Comparison of ENCODE assay signal across 9 mouse cellular contexts in genomic region chr5:144214453-144214852, GRCm38 (mm10). TPM values are rescaled to one million over a fixed set of nuclear protein-coding genes. Genes with fewer than 3 reads are reported as not detected.
DNase-seq lines count a peak whose midpoint lies in the region; ATAC-seq and TF ChIP-seq lines count a peak whose summit lies in the region.
"Had no signal": no experiment of that assay in that cellular context is flagged by ENCODE, and none has a peak within 500 bp of the region (broad histone marks: within the 10 kb centered on the region; RNA-seq: fewer than 3 reads in every experiment).

No protein-coding gene starts in this region.

- H3K4me1 ChIP-seq in MEL (ENCODE audit: control insufficient read depth in 1 of 2, insufficient read depth in 2 of 2, low read length in 2 of 2), result peaks cover 0 to 9% of the 10 kb centered on the region in 2 experiments; a peak in 1 of 4 replicates
- no peaks in the 10 kb centered on the region for H3K4me1 ChIP-seq in lung, embryonic 16.5 days (replicated peaks; ENCODE audit: control insufficient read depth, insufficient read depth, low read length)

- TF ChIP-seq CTCF in MEL (IDR thresholded peaks at IDR 0.05 in 2 of 3, conservative IDR thresholded peaks at IDR 0.05 in 1 of 3; ENCODE audit: control insufficient read depth in 1 of 3, insufficient read depth in 1 of 3, low read depth in 2 of 3, low read length in 3 of 3, poor library complexity in 1 of 3, severe bottlenecking in 1 of 3), result peak; percentile 83 to 90 (median 89)
- TF ChIP-seq CTCF in brain, embryonic 14.5 days (IDR thresholded peaks at IDR 0.05; ENCODE audit: borderline replicate concordance, extremely low read depth, insufficient read depth, insufficient read length), result peak; percentile 88

- no peaks in the 10 kb centered on the region for H3K9me3 ChIP-seq in MEL (replicated peaks; ENCODE audit: insufficient read depth, low read length)
- H3K9me3 ChIP-seq in lung, embryonic 16.5 days (ENCODE audit: control insufficient read depth, low read length), result no peaks in the 10 kb centered on the region

- peak; percentile 66 to 71 for DNase-seq in layer of hippocampus, postnatal 10 days (ENCODE audit: low spot score in 2 of 2)
- no peak for DNase-seq in layer of hippocampus, adult 9-11 months
- DNase-seq in MEL (ENCODE audit: low read depth, low spot score), result peak; percentile 62
- peak; percentile 56 for DNase-seq in brain, embryonic 14.5 days (ENCODE audit: low read depth)
- peak; percentile 65 to 80 for DNase-seq in heart, postnatal 14 days
- DNase-seq in spleen, postnatal 36 days (ENCODE audit: low spot score in 2 of 2), result peak; percentile 47 to 49

- no peak for TF ChIP-seq POLR2A in MEL (IDR thresholded peaks at IDR 0.05; ENCODE audit: control insufficient read depth in 1 of 2, insufficient read depth in 1 of 2, low read depth in 1 of 2, low read length in 2 of 2, poor library complexity in 1 of 2)
- no peak for TF ChIP-seq POLR2A in brain, embryonic 14.5 days (IDR thresholded peaks at IDR 0.05; ENCODE audit: borderline replicate concordance, extremely low read depth, insufficient read depth, insufficient read length, poor library complexity, severe bottlenecking)

- ATAC-seq in lung, embryonic 16.5 days (ENCODE audit: low read depth), result peak; percentile 42; the same call in 1 of the 2 replicates
- ATAC-seq in frontal cortex, adult (ENCODE audit: low TSS enrichment), result no peak

- H3K4me3 ChIP-seq in MEL (ENCODE audit: control insufficient read depth in 1 of 2, insufficient read depth in 1 of 2, low read depth in 2 of 2, low read length in 2 of 2), result no peak overlapping the region
- no peak overlapping the region for H3K4me3 ChIP-seq in lung, embryonic 16.5 days (ENCODE audit: low read length)
- H3K4me3 ChIP-seq: megakaryocyte, embryonic 14.5 days had no signal

- TF ChIP-seq RAD21 in MEL (IDR thresholded peaks at IDR 0.05; ENCODE audit: low read depth, low read length), result peak; percentile 54

- no peak for TF ChIP-seq EP300 in MEL (IDR thresholded peaks at IDR 0.05; ENCODE audit: low read depth in 1 of 2, low read length in 2 of 2)

- no peak overlapping the region for H3K27ac ChIP-seq in MEL (ENCODE audit: control insufficient read depth, low read depth, low read length)
- H3K27ac ChIP-seq in lung, embryonic 16.5 days (ENCODE audit: low read length), result no peak overlapping the region

- no peak overlapping the region for H3K9ac ChIP-seq in MEL (ENCODE audit: control insufficient read depth, low read depth, low read length, poor library complexity, severe bottlenecking)
- no peak overlapping the region for H3K9ac ChIP-seq in lung, embryonic 16.5 days (ENCODE audit: low read length)

- 24% methylated on average over 7 of the region's 7 CpGs for WGBS in lung, embryonic 16.5 days

- H3K79me2 ChIP-seq in MEL (ENCODE audit: control insufficient read depth, insufficient read depth, low read length, poor library complexity), result no peaks in the 10 kb centered on the region

- no peaks in the 10 kb centered on the region for H3K27me3 ChIP-seq in MEL (ENCODE audit: control insufficient read depth in 1 of 2, insufficient read depth in 2 of 2, low read length in 2 of 2)
- no peaks in the 10 kb centered on the region for H3K27me3 ChIP-seq in lung, embryonic 16.5 days (ENCODE audit: control insufficient read depth, insufficient read depth, low read depth, low read length)

- no peaks in the 10 kb centered on the region for H3K36me3 ChIP-seq in MEL (ENCODE audit: control insufficient read depth in 1 of 2, insufficient read depth in 2 of 2, low read length in 2 of 2)
- H3K36me3 ChIP-seq in lung, embryonic 16.5 days (ENCODE audit: control insufficient read depth, insufficient read depth, low read length), result peaks cover 14% of the 10 kb centered on the region; the same call in 1 of the 2 replicates

- intact Hi-C loops in heart, postnatal 14 days (cut with DNase I), result loop anchor here (5.0 kb wide), 2 partner anchors 172 to 518 kb away; no protein-coding TSS in a partner anchor

- no peak overlapping the region for H3K4me2 ChIP-seq in lung, embryonic 16.5 days (ENCODE audit: low read depth, low read length)

TF ChIP-seq in MEL, 35 proteins besides CTCF, POLR2A, EP300 and RAD21:
- TF ChIP-seq SMC3 (IDR thresholded peaks at IDR 0.05; ENCODE audit: low read depth, low read length) (peak; percentile 84), TBP (IDR thresholded peaks at IDR 0.05; ENCODE audit: low read depth, low read length) (no peak), MEF2A (IDR thresholded peaks at IDR 0.05; ENCODE audit: extremely low read depth, insufficient replicate concordance, low read depth, low read length, poor library complexity, severe bottlenecking) (no peak), JUND (IDR thresholded peaks at IDR 0.05; ENCODE audit: low read depth, low read length) (no peak), TAL1 (IDR thresholded peaks at IDR 0.05; ENCODE audit: low read length) (no peak), RCOR1 (IDR thresholded peaks at IDR 0.05; ENCODE audit: low read depth, low read length) (no peak), BHLHE40 (IDR thresholded peaks at IDR 0.05; ENCODE audit: borderline replicate concordance, low read depth, low read length) (no peak), ZC3H11A (IDR thresholded peaks at IDR 0.05; ENCODE audit: low read depth, low read length) (0 out of 2 replicates have a peak, but pooled peaks have one; percentile 37), TCF12 (IDR thresholded peaks at IDR 0.05; ENCODE audit: low read depth, low read length) (no peak), ZKSCAN1 (IDR thresholded peaks at IDR 0.05; ENCODE audit: low read depth, low read length) (no peak), GABPA (IDR thresholded peaks at IDR 0.05; ENCODE audit: low read depth, low read length) (no peak), ZNF384 (IDR thresholded peaks at IDR 0.05; ENCODE audit: low read depth, low read length) (no peak), USF1 (IDR thresholded peaks at IDR 0.05; ENCODE audit: low read depth, low read length) (no peak)

RNA-seq across cellular contexts. Expression of gene Tecpr1, which starts 9.0 kb away (rescaled TPM):
- 10 to 100 TPM; 85.3 to 99.4 TPM for total RNA-seq in layer of hippocampus, postnatal 10 days (2021)
- total RNA-seq in MEL (2012; rRNA removed), result 6.2 and 7.1 TPM in 2 replicates
- 1 to 10 TPM in 1 of 2 experiments, not detected in 1; 9.0 TPM for polyA plus RNA-seq in MEL (2012; ENCODE audit: insufficient read depth in 1 of 2, insufficient read length in 2 of 2, low read depth in 1 of 2, low replicate concordance in 2 of 2, missing spikeins in 1 of 2)
- polyA plus RNA-seq in brain, embryonic 14.5 days (2012; rRNA removed), result 58.0 and 59.4 TPM in 2 replicates
- total RNA-seq in heart, postnatal 14 days (2021), result 10 to 100 TPM; 29.5 to 34.7 TPM
- 28.4 and 31.7 TPM in 2 replicates for polyA plus RNA-seq in lung, embryonic 16.5 days (2015; fragmentation: Nextera tagmentation; extraction: Ambion mirVana)

RNA-seq across cellular contexts. Expression of gene Bhlha15, which starts 24.4 kb away (rescaled TPM):
- under 1 TPM; 0.27 to 0.43 TPM for total RNA-seq in layer of hippocampus, postnatal 10 days (2021)
- 2.6 and 4.3 TPM in 2 replicates for total RNA-seq in MEL (2012; rRNA removed)
- 1 to 10 TPM in 1 of 2 experiments, not detected in 1; 4.1 TPM for polyA plus RNA-seq in MEL (2012; ENCODE audit: insufficient read depth in 1 of 2, insufficient read length in 2 of 2, low read depth in 1 of 2, low replicate concordance in 2 of 2, missing spikeins in 1 of 2)
- polyA plus RNA-seq in brain, embryonic 14.5 days (2012; rRNA removed), result 0.03 and 0.11 TPM in 2 replicates
- not detected for total RNA-seq in heart, postnatal 14 days (2021)
- polyA plus RNA-seq in lung, embryonic 16.5 days (2015; fragmentation: Nextera tagmentation; extraction: Ambion mirVana), result 0.33 and 0.59 TPM in 2 replicates

RNA-seq across cellular contexts. Expression of gene Bri3, which starts 29.8 kb away (rescaled TPM):
- total RNA-seq in layer of hippocampus, postnatal 10 days (2021), result 10 to 100 TPM; 64.3 to 69.4 TPM
- total RNA-seq in MEL (2012; rRNA removed), result 16.5 and 21.6 TPM in 2 replicates
- 10 to 100 TPM in 1 of 2 experiments, not detected in 1; 40.5 TPM for polyA plus RNA-seq in MEL (2012; ENCODE audit: insufficient read depth in 1 of 2, insufficient read length in 2 of 2, low read depth in 1 of 2, low replicate concordance in 2 of 2, missing spikeins in 1 of 2)
- polyA plus RNA-seq in brain, embryonic 14.5 days (2012; rRNA removed), result 97.3 and 129 TPM in 2 replicates
- 100 to 1,000 TPM; 125 to 128 TPM for total RNA-seq in heart, postnatal 14 days (2021)
- polyA plus RNA-seq in lung, embryonic 16.5 days (2015; fragmentation: Nextera tagmentation; extraction: Ambion mirVana), result 114 and 124 TPM in 2 replicates
